Mouse (Mus musculus) neural tube, embryonic 10.5 days (tissue): ENCODE data around the gene Galnt14.

Experiments used
- DNase-seq: peaks from one replicate; pipeline ENCODE4 v3.0.0-alpha.2; 2017; ENCODE audit warnings: low spot score; ENCODE audit errors: extremely low spot score

Gene Galnt14

GRCm38 (mm10) chr17:73668996-73669395 is 41.3 kb downstream of the Galnt14 start:
- no peak for DNase-seq

- DNase-seq = no peak
These were observed 47.0 kb downstream of the Galnt14 start for GRCm38 (mm10) chr17:73663237-73663636.

DNA sequence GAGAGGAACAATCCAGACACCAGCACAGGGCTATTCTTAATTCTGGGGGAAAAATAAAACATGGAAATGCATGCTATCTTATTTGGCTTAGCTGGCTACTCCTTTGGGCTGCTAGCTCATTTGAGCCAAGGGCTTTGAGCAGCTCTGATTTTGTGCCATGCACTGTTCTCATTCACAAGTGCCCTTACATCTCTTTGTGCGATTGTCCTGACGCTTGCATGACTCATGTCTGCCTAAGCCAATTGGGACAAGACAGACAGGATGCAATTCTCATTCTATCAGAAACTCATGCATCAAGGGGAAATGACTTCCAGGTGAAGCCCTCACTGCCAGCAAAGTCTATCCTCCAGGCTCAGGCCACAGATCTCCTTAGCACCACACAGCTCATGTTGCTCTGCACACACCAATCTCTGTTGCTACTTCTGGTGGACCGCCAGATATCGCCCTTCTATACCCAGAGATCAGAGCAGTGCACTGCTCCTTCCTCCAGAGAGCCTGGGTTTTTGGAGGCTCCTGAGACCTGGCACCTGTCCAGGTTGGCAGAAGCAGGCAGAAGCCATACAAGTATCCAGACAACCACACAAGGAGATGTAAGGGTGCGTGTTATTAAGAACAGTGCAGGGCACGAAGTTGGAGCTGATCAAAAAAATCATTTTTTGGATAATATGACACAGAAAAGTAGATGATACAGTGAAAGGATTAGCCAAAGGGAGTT is 51.4 kb downstream of the Galnt14 start:
- DNase-seq = no peak

DNA sequence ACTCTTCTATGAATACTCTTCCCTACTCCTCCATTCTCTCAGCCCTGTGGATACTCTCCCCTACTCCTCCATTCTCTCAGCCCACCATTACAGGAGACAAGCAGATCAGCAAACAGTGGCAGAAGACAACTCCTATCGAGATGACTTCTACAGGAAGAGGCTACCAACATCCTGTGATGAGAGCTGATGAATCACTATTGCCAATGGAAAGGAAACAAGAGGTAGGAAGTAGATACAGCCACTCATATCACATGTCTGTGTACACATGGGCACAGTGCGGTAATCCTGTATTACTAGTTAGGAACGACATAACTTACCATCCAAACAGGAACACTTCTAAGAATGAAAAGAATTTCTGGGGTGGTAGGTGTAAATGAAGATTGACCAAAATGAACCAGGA is 53.9 kb downstream of the Galnt14 start:
- DNase-seq = no peak

DNA sequence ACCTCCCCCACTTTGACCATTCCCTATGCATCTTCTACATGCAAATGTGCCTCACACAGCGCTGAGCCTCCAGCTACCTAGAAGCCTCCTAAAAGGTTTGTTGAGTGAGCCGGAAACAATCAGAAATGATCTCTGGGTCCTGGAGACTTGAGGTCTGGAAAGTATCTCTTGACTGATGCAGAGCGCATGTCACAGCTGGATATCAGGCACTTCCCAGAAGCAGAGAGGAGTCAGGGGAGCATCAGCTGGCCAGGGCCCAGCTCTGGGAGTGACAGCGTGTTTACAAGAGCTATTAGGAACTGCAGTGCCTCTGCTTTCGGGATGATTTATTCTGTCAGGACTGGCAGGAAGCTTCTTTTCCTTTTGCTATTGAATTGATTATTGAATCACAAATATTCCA is 56.0 kb downstream of the Galnt14 start:
- DNase-seq = no peak

DNA sequence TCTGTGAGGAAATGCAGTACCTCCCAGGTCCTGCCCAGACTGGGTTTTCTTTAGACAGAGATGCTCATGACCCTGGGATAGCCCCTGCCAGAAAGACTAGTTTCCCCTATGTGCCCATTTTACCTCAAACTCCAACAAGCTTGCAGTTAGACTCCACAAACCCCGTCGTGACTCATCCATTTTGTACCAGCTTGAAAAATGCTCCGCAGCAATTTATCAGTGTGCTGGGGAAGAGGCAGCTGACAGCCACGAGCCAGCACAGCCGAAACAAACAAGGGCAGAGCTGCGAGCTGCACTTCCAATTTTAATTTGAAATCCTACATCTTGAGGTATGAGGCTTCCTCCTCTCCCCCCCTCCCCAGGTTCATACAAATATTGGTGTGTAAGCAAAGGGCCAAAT is 60.9 kb downstream of the Galnt14 start:
- DNase-seq = no peak

- no peak for DNase-seq
These were observed 68.6 kb downstream of the Galnt14 start for GRCm38 (mm10) chr17:73641676-73642075.

- no peak for DNase-seq
These were observed 70.2 kb downstream of the Galnt14 start for GRCm38 (mm10) chr17:73640117-73640480.

DNA sequence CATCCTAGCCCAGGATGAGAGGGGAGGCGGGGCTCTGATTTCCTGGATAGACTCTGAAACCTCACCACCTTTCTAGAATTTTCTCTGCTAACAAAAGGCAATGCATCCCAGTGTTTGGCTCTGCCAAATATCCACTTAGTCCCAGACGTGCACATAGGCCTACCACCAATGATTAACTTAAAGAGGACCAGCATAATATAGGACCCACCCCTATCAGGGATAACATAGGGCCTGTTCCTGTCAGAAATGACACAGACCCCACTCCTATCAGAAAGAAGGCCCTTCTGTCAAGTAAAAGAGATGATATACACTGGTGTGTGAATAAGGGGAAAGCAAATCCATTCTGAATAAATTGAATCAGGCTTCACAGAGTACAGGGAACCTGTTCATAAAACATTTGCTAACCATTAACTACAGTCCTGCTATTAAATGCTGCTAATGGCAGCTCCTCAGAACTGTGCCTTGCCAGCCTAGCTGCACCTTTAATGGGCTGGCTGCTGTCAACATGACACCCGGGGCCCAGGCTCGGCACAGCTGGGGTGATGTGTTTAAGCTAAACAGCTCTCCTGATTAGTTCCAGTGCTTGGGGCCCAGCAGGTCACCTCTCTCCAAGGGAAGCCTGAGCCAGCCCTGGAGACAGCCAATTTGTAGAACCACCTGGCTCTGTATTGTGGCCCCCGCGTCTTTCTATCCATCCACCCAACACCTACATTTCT is 70.7 kb downstream of the Galnt14 start:
- DNase-seq = no peak

DNA sequence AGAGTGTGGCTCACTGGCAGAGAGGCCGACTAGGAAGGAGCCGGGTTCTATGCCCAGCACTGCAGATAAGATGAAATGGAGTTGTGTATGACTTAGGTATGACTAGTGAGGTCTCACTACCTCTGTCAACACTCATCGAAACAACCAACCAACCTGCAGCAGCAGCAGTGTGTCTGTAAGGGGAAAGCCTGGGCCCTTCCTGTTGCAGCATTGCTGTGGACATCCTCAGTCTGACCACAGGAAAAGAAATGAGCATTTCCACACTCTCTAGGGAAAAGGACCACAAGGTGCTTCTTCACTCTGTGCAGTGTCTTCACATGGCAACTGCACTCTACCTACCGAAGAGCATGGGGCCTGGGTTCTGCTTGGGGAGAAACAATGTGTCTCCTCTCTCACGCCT is 73.3 kb downstream of the Galnt14 start:
- DNase-seq = no peak

- no peak for DNase-seq
These were observed 75.4 kb downstream of the Galnt14 start for GRCm38 (mm10) chr17:73634896-73635295.

DNA sequence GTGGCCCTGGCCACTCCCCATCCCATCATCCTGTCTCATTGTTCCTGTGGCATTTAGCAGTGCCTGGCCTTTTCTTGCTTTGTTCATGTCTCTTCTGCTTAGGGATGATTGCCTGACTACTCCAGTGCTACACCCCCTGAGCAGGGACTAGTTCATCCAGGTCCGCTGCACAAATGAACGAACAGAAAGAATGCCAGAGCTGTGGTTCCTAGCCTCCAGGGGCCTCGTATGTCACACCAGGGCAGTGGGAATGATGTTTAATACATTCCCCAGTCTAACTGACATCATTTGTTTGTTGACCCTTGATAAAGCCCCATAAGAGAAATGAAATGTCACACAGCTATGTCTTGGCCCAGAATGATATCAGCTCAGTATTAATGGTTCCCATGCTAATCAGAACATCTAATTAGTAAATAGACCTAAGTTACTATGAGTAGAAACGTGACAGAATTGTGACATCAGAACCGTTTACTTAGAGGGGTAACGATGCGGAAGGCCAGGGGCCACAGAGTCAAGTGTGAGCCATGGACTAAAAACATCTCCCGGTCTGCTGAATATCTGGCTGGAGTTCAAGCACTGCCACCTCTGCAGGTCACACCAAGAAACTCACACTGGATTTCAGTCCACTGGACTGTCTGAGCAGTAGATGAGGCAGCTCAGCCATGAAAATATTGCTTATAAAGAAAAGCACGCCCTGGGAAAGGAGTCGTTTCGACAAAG is 76.1 kb downstream of the Galnt14 start:
- no peak for DNase-seq

DNA sequence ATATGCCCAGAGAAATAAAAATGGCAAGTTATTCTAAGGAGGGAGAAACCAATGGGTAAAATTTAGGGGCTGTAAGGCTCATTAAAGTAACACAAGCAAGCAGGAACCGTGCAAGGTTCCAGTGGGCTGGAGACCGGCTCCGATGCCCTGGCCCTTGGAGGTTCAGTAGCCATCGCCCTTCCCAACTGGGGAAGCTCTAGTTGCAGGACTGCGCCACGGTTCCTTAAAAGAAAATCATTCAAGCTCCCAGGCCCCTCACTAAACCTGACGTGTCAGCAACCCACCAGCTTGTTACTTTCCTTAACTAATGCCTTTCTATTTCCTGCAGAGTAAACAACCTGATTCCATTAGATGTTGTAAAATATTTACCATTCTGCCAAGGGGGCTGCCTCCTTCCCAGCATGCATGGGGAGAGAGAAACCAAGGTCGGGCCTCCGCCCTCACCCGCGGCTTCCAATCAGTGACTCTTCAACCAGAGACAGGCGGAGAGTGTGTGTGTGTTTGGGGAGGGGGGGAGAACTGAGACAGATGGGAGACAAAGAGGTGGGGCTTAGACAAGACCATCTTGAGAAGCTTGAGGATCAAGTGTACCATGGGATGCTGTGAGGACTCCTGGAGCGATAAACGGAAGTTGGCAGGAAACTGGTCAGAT is 81.9 kb downstream of the Galnt14 start:
- DNase-seq = no peak

GRCm38 (mm10) chr17:73626912-73627311 is 83.3 kb downstream of the Galnt14 start:
- DNase-seq = no peak

GRCm38 (mm10) chr17:73620049-73620448 is 90.2 kb downstream of the Galnt14 start:
- no peak for DNase-seq

DNA sequence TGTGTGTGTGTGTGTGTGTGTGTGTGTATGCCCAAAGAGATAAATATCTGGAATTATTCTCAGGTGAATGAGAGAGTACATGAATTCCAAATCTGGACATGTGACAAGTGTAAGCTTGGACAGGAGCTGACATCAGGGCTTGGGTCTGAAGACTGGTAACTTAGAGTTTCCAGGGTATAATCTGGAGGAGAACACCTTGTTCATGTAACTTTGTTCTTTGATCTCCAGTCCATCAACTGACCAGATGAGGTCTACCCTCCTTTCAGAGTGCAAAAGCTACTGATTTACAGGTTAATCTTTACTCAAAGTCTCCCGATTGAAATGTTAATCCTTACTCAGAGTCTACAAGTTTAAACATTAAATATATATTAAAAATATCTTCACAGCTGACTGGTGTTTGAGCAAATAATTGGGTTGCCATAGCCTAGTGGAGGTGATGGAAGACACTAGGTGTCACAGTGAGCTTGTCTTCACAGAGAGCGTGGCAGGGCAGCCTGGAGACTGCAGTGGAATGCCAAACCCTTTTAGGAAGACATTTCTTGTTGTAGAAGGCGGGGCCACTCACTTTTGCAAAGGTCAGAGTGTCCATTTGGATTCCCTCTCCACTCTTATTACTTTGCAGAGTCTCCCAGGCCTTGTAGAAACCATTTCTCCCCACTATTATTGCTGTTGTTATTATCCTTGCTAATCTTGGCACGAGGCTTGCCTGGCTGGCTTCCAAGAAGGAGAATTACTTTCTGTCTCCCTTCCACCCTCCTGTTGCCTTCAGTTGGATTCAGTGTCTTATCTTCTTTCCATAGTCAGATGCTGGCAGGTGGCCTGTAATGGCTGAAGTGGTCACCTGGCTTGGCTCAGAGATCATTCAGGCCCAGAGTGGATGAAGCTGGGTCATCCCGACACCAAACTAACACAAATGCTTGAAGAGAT is 107.4 kb downstream of the Galnt14 start:
- DNase-seq = no peak

DNA sequence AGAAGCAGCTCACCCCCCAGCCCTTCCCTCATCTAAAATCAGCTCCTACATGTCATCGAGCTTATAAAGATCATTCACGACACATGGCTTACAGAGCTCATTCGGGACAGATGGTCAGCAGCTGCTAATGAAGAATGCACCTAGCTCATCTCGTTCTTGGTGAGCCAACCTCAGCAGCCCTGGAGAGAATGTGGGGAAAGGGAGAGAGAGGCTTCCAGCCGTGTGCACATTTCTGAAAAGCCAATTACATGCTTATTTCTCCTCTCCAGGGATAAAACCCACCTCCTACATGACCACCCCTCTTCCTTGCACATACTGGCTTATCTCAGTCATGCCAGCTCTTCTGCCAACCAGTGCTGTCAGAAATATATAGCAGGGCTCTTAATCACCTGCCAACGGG is 110.3 kb downstream of the Galnt14 start:
- DNase-seq = no peak

DNA sequence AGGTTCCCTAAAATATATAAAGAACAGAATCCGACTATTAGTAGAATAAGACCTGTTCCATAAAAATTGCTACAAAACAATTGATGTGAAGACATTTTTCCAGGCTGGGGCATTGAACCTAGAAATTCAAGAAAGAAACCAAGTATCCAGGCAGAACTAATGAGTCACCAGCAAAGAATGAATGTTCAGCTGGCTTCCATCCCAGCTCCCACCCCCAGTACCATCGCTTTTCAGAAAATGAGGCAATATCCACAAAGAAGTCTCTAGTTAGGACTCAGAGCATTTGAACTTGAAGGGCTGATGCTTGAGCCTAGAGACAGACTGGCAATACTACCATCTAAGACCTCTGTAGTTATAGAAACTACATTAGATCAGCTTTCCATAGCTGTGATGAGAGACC is 118.2 kb downstream of the Galnt14 start:
- DNase-seq = no peak

GRCm38 (mm10) chr17:73587573-73587972 is 122.7 kb downstream of the Galnt14 start:
- DNase-seq = no peak

- no peak for DNase-seq
These were observed 136.1 kb downstream of the Galnt14 start for GRCm38 (mm10) chr17:73574186-73574585.

DNA sequence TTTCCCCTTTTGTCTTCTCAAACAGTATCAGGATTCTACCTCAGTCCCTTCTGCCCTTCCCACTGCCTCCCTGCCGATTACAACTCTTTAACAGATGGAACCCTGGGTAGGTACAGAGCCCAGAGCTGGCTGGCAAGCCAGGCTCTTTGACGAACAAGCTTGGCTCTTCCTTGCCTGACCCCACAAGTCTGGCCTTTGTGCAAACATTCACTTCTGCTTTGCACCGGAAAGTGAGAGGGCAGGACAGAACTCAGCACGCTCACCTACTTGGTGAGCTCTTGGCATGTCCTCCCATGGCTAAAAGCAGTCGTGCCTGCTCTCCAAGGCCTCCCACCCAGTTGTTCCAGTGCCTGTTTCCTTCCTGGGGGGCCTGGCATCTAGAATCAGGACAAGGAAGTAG is 137.4 kb downstream of the Galnt14 start:
- DNase-seq = no peak
